Mouse (Mus musculus) fibroblast of lung, adult 2 months (primary cell): ENCODE results near the gene Pgm1.

Experiments used
- DNase-seq: peaks from one replicate; pipeline ENCODE4 v3.0.0-alpha.2; 2011; ENCODE audit warnings: low read depth

Gene Pgm1

DNA sequence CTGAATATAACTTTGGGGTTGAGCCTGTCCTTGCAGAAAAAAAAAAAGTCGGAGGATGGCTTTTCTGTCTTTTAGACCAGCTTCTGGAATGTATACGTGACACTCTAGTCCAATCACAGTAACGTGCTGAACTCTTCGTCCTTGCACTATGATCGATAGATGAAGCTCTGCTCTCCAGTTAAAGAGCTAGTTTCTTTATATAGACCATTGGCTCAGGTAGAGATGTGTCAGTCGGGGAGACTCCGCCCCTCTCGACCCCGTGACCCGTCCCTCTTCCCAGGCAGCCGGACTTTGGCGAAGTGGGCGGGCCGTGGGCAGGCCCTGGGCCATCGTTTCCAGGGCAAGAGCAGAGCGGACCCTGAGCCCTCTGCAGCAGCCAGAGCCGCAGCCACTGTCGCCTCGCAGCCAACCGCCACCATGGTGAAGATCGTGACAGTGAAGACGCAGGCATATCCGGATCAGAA is at the start of gene Pgm1:
Gene Pgm1 (plus strand): TSS at position 266 of the 464 bp plus-strand sequence.
- DNase-seq = peak; percentile 54

GRCm38 (mm10) chr4:99881882-99882281 is 47.3 kb upstream of the Pgm1 start:
- peak; percentile 35 for DNase-seq

DNA sequence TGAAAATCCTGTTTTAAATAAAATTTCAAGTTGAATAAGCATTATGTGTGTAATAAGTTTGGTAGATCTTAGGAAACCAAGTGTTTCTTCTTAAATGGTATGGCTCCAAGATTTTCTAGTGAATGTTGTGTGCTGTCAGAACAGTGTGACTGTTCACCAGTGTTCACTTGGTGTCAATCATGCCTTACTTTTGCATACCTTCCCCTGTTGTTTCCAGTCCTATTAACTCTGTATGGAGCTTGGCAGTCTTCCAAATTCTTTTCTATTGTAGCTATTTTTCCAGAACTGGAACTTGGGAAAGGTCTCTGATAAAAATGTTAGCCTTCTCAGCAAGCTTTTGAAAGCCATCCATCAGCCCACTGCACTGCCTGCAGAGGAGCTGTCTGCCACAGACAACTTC is 46.8 kb upstream of the Pgm1 start:
- DNase-seq = no peak

- no peak for DNase-seq
Measured at GRCm38 (mm10) chr4:99913894-99914451, 15.2 kb upstream of the Pgm1 start.

DNA sequence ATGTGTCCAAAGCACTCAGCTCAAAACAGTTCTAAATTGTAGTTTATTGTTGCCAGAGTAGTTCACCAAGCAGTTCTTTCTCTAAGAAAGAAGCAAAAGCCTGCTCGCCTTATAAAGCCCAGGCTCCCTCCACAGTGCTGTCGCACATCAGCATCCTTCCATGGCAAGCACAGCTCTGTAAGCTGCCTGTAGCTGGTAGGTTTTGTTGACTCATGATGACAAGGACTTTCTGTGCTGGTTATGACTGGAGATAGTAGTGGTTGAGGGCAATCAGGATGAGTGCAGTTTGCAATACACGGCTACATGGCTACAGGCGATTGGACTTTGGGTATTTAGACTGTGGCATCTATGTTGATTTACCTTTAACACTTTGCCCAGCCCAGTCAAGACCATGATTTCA is 2.8 kb upstream of the Pgm1 start:
- no peak for DNase-seq

- DNase-seq = no peak
Measured at GRCm38 (mm10) chr4:99928521-99928920, 693 bp upstream of the Pgm1 start.

DNA sequence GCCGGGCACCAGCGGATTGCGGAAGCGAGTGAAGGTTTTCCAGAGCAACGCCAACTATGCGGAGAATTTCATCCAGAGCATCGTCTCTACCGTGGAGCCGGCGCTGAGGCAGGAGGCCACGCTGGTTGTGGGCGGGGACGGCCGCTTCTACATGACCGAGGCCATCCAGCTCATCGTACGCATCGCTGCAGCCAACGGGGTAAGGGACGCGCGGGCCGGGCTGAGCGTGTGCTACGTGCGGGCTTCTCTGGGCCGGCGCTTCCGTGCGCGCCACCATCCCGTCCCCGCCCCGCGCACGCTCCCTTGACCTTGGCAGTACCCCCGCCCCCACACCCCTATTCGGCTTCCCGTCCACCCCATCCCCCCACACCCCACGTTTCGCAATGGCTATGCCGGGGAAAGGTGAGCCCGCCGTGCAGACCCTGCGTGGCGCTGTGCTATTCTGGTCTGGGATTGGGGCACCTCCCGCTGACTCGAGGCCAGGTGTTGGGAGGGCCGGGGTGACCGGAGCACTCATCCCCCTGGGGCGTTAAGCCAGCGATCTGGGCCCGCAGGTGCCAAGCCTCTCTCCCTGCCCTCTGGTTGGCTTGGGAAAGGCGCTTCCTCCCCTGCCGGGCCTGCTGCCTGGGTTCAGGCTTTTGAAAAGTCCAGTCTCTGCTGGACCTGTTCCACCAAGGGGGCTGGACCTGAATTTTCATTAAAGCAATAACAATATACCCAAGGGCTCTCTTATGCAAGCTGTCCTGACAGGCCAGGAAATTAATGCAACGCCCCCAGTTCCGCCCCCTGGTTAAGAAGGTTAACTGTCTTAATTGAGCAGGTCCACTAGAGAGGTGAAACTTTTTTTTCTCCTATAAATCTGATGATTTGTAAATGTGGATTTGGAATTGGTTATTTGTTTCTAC is 651 bp downstream of the Pgm1 start, which contains the start of gene Itgb3bp:
Gene Itgb3bp (minus strand): TSS at position 201 of the 905 bp plus-strand sequence.
- DNase-seq = peak; percentile 21

DNA sequence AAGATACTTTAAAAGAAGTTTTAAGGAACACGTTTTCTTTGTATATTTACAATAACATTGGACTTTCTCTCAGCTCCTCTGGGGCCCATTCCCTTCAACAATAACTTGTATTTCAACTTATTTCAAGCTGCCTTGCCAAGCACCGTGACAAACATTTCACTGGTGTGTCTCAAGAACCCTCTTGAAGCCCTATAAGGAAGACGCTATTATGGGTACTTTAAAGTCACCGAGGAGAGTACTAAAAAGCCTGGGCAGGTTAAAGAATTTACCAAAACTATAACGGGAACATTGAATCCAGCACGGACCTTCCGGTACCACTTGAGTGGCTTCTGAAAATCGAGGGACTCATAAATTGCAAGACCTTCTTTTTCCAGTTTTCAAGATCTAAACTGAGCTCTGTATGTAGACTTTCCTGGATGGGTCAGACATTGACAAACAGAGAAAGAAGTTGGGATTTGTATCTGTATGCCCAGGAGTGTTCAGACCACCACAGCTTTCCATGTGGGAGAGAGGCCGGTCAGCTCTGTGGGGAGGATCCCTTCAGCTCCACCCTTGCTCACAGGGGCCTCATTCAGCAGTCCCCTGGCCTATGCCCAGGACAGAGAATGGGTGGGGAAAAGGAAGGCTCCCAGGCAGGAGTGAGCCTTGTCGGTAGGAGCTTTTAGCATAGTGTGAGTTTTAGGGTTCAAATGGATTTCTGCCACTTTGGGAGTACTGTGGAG is 1.5 kb downstream of the Pgm1 start:
- no peak for DNase-seq

DNA sequence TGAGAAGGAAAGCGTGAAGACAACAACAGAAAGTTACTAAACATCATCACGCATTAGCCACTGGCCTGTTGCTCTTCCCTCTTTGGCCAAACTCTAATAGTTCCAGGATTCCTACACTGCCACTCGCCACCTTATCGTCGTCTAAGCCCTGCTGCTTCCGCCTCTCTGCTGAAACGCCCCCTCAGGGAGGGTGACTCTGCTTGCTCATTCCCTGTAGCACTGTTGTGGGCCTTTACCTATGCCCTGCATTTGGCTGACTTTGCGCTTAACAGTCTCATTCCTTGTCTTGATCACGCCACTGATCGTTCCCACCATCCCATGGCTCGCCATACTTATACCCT is 2.0 kb downstream of the Pgm1 start:
- no peak for DNase-seq

GRCm38 (mm10) chr4:99931807-99932206 is 2.6 kb downstream of the Pgm1 start:
- DNase-seq = no peak

DNA sequence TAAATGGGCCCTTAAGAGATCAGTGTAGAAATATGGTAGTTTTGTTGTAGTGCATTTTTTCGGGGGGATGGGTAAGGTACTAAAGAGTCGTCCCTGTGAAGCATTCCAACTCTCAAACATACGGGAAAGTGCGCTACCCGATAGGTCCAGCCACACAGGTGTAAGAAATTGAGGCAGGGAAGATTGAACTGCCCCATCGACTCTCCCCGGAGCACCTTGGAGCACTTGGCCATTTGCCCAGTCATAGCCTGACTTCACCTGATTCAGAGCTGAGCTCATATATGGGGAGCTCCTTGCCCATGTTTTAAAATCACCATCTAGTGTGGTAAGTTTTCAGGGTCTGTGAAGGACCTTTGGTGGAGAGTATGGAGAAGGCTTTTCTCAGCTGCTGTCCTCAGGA is 5.6 kb downstream of the Pgm1 start:
- DNase-seq = no peak

DNA sequence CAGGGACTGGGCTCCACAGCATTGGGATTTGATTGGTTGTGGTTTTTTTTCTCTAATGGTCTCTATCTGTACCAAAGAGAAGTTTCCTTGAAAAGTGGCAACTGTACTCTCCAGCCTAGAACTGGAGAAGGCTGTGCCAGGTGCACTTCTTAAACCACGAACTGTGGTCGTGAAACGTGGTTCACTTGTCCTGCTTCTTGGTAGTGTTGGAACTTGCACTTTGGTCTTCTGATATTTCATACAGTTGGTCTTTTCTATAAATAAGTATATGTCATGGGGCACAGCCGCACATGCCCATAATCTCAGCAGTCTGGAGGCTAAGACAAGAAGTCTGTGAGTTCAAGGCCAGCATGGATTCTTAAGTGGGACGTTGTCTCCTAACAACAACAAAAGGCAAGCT is 7.1 kb downstream of the Pgm1 start:
- DNase-seq = no peak

GRCm38 (mm10) chr4:99939711-99940505 is 10.7 kb downstream of the Pgm1 start:
- DNase-seq = no peak

DNA sequence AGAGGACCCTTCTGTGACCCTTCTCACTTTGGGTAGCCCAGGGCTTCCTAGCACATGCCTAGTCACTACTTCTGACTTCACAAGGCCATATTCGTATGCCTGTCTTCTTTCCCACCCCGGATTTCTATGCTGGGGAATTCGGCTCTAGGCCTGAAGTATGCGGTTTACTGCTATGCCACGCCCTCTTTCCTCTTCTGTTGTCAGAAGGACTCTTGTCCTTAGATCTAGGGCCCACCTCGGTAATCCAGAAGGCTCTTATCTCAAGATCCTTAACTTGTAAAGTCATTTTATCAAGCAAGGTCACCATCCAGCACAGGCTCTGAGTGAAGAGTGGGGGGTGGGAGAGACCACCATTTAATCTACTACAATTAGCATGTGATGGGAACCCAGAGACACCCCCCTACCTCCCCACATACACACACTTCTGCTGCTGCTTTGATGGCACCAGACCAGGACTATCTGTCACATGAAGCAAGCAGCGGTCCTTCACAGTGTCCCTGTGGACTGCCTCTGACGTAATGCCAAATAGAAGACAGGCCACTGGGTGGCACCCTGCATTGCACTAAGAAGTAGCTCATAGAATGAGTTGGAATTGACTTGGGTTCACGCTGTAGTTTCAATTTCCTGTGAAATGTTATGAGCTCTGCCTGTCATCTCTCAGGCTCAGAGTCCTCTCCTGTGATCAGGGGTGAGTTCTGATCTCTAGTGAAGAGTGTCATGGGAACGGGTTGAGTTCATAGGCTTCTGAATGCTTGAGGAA is 12.6 kb downstream of the Pgm1 start:
- no peak for DNase-seq

GRCm38 (mm10) chr4:99944606-99945005 is 15.4 kb downstream of the Pgm1 start:
- no peak for DNase-seq

GRCm38 (mm10) chr4:99945011-99945410 is 15.8 kb downstream of the Pgm1 start:
- no peak for DNase-seq

DNA sequence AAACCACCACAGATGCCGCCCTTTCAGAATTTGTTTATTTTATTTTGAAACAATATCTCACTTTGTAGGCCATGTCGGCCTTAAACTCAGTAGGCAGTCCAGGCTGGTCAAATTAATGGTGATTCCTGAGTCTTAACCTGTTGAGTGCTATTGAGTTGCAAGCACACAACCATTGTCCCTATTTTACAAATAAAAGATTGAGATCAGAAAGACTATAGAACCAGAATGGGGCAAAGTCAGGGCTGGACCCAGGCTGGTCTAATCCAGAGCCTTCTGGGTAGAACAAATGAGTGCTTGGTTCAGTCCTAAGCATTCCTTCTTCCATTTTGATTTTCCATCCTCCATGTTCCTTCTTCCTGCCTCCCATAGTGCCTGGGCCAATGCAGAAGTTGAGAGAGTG is 17.3 kb downstream of the Pgm1 start:
- DNase-seq = no peak

DNA sequence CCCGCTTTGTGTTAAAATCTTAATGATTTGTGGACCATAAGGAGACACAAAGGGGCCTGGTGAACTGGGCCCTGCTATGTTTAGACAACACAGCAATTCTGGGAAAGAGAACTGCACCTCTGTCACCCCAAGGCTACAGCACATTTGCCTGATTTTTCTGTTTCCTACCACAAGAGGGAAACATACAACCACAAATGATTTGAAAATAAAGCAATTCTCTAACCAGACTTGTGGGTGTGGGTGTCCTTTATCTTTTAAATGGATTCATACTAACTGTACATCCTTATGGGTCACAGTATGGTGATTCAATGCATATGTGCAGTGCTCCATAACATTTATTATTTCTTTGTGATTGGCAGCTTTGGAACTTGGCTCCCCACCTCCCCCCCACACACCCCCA is 18.0 kb downstream of the Pgm1 start:
- DNase-seq = no peak

- DNase-seq = no peak
Measured at GRCm38 (mm10) chr4:99947896-99948295, 18.7 kb downstream of the Pgm1 start.

DNA sequence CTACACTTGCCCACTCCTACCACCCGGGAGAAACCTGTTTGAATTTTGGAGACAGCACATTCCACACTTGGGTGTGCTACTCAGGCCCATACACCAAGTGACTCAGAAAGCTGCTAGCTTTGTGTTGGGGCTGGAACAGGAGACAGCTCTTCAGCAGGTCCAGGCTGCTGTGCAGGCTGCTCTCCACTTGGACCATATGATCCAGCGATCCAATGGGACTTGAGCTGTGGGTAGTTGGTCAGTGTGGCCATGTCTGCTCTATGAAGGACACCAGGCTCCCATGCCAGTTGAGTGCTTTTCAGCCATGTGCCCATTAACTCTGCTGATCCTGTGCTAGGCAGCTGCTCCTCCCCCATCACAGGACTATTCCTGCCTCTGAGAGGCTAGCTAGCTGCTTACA is 24.7 kb downstream of the Pgm1 start:
- DNase-seq = no peak

DNA sequence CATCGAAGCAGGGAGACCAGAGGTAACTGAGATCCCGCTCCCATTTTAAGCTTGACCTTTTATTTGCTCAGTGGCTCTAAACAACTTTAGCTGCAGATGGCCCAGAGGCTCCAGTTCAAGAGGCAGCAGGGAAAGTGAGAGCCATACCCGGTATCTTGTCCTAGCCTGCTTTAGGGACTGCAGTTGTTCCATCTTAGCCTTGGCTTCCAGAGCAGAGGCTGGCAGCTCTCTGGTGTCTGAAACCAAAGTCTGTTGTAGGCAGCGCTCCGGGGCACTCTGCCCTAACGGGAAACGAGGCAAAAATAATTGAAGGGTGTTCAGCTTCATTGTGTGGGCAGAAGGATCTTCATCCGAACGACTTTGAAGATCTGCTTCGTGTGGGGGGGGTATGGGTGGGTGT is 26.2 kb downstream of the Pgm1 start:
- no peak for DNase-seq
